Mouse (Mus musculus): ENCODE results near the gene Arid2.

DNA sequence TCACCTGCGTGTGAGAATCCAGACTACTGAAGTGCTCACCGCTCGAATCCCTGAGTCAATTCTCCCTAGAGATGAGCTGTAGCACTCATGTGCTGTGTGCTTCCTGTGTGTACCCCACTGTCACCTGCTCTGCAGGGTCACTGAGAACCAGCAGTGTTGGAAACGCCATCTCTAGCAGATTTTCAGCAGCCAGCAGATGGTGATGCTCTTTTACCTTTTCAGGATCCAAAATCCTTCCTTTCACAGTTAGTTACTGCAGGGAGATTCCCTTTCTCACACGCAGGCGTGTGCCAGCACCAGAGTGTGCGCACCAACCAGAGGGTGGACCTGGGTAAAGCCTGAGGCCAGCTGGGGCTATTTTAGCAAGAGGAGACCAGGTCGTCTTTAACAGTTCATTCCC is 32.0 kb downstream of the Arid2 start:
- no peak for TF ChIP-seq CTCF (IDR thresholded peaks at IDR 0.05; ENCODE audit: insufficient read depth, low read depth, low read length)
- no peak for TF ChIP-seq POLR2A (IDR thresholded peaks at IDR 0.05; ENCODE audit: insufficient read depth, low read depth, low read length)

All from olfactory bulb, adult 2 months (tissue).